Mouse (Mus musculus): ENCODE measurements around the gene Flnc. TPM values are rescaled to one million over a fixed set of nuclear protein-coding genes. Genes with fewer than 3 reads are reported as not detected.

Flnc gene
- polyA plus RNA-seq, 1 experiment from 2014 or later: 3.6 TPM

- Histone ChIP-seq H3K27me3 (ENCODE audit: insufficient read depth, poor library complexity, severe bottlenecking) (peaks cover 13% of the 10 kb centered on the region), H3K27ac (0 out of 2 replicates have a peak overlapping the region, but pooled peaks have one; percentile 2), H3K36me3 (0 out of 2 replicates have a peak, but pooled peaks cover 9% of the 10 kb centered on the region), H3K4me3 (peak overlapping the region; percentile 40), H3K9me3 (no peaks in the 10 kb centered on the region), H3K4me1 (replicated peaks) (peaks cover 7% of the 10 kb centered on the region)
- DNase-seq (ENCODE audit: low spot score): peak; percentile 51
- WGBS: 7% methylated on average over 34 of the region's 34 CpGs
These were observed 30.2 kb upstream of the Flnc start for GRCm38 (mm10) chr6:29402693-29403342.

GRCm38 (mm10) chr6:29406412-29406811, 26.6 kb upstream of the Flnc start:
- H3K27me3 ChIP-seq (ENCODE audit: insufficient read depth, poor library complexity, severe bottlenecking): peaks cover 10% of the 10 kb centered on the region
- H3K4me1 ChIP-seq (replicated peaks): peaks cover 5% of the 10 kb centered on the region; the same call in 1 of the 2 replicates
- H3K4me3 ChIP-seq: no peak overlapping the region
- 87% methylated on average over 6 of the region's 6 CpGs for WGBS
- DNase-seq (ENCODE audit: low spot score): no peak
- H3K27ac ChIP-seq: no peak overlapping the region
- peaks cover 35% of the 10 kb centered on the region for H3K36me3 ChIP-seq
- no peaks in the 10 kb centered on the region for H3K9me3 ChIP-seq

- Histone ChIP-seq H3K36me3 (peaks cover 53% of the 10 kb centered on the region), H3K27ac (no peak overlapping the region), H3K9me3 (no peaks in the 10 kb centered on the region), H3K4me3 (no peak overlapping the region), H3K4me1 (replicated peaks) (no peaks in the 10 kb centered on the region), H3K27me3 (ENCODE audit: insufficient read depth, poor library complexity, severe bottlenecking) (no peaks in the 10 kb centered on the region)
- no peak for DNase-seq (ENCODE audit: low spot score)
- 87% methylated on average over 9 of the region's 9 CpGs for WGBS
These were observed 17.6 kb upstream of the Flnc start for GRCm38 (mm10) chr6:29415446-29415845.

GRCm38 (mm10) chr6:29420596-29420995, 12.5 kb upstream of the Flnc start:
- no peaks in the 10 kb centered on the region for H3K27me3 ChIP-seq (ENCODE audit: insufficient read depth, poor library complexity, severe bottlenecking)
- no peak overlapping the region for H3K27ac ChIP-seq
- no peaks in the 10 kb centered on the region for H3K9me3 ChIP-seq
- WGBS: 93% methylated on average over 2 of the region's 2 CpGs
- no peak overlapping the region for H3K4me3 ChIP-seq
- DNase-seq (ENCODE audit: low spot score): no peak
- no peaks in the 10 kb centered on the region for H3K4me1 ChIP-seq (replicated peaks)
- H3K36me3 ChIP-seq: peaks cover 12% of the 10 kb centered on the region; the same call in 1 of the 2 replicates

- Histone ChIP-seq H3K27ac (no peak overlapping the region), H3K36me3 (no peaks in the 10 kb centered on the region), H3K9me3 (no peaks in the 10 kb centered on the region), H3K4me3 (no peak overlapping the region), H3K27me3 (ENCODE audit: insufficient read depth, poor library complexity, severe bottlenecking) (peaks cover 7% of the 10 kb centered on the region; the same call in 1 of the 2 replicates), H3K4me1 (replicated peaks) (no peaks in the 10 kb centered on the region)
- 88% methylated on average over 8 of the region's 8 CpGs for WGBS
- DNase-seq (ENCODE audit: low spot score): no peak
These were observed 7.9 kb upstream of the Flnc start for GRCm38 (mm10) chr6:29425118-29425517.

- WGBS: 74% methylated on average over 6 of the region's 6 CpGs
These were observed 6.7 kb upstream of the Flnc start for GRCm38 (mm10) chr6:29426331-29426730.

GRCm38 (mm10) chr6:29428171-29428570, 4.9 kb upstream of the Flnc start:
- 56% methylated on average over 4 of the region's 4 CpGs for WGBS

More at GRCm38 (mm10) chr6:29426331-29426730, 6.7 kb upstream of the Flnc start:
- no peaks in the 10 kb centered on the region for H3K9me3 ChIP-seq
- no peaks in the 10 kb centered on the region for H3K36me3 ChIP-seq
- DNase-seq (ENCODE audit: low spot score): no peak
- no peak overlapping the region for H3K27ac ChIP-seq
- H3K4me3 ChIP-seq: no peak overlapping the region
- H3K4me1 ChIP-seq (replicated peaks): peaks cover 6% of the 10 kb centered on the region; the same call in 1 of the 2 replicates
- H3K27me3 ChIP-seq (ENCODE audit: insufficient read depth, poor library complexity, severe bottlenecking): peaks cover 19% of the 10 kb centered on the region

GRCm38 (mm10) chr6:29430681-29431420, 2.2 kb upstream of the Flnc start:
- Histone ChIP-seq H3K36me3 (no peaks in the 10 kb centered on the region), H3K27ac (no peak overlapping the region), H3K27me3 (ENCODE audit: insufficient read depth, poor library complexity, severe bottlenecking) (peaks cover 64% of the 10 kb centered on the region), H3K9me3 (no peaks in the 10 kb centered on the region), H3K4me3 (no peak overlapping the region), H3K4me1 (replicated peaks) (peaks cover 48% of the 10 kb centered on the region)
- DNase-seq (ENCODE audit: low spot score): no peak
- 44% methylated on average over 15 of the region's 15 CpGs for WGBS

More at GRCm38 (mm10) chr6:29428171-29428570, 4.9 kb upstream of the Flnc start:
- Histone ChIP-seq H3K9me3 (no peaks in the 10 kb centered on the region), H3K27ac (no peak overlapping the region), H3K4me3 (no peak overlapping the region), H3K36me3 (no peaks in the 10 kb centered on the region), H3K27me3 (ENCODE audit: insufficient read depth, poor library complexity, severe bottlenecking) (peaks cover 37% of the 10 kb centered on the region), H3K4me1 (replicated peaks) (peaks cover 21% of the 10 kb centered on the region)
- no peak for DNase-seq (ENCODE audit: low spot score)

- Histone ChIP-seq H3K4me3 (no peak overlapping the region), H3K4me1 (replicated peaks) (peaks cover 54% of the 10 kb centered on the region), H3K27ac (no peak overlapping the region), H3K27me3 (ENCODE audit: insufficient read depth, poor library complexity, severe bottlenecking) (peaks cover 69% of the 10 kb centered on the region), H3K9me3 (no peaks in the 10 kb centered on the region), H3K36me3 (no peaks in the 10 kb centered on the region)
- 15% methylated on average over 5 of the region's 5 CpGs for WGBS
- no peak for DNase-seq (ENCODE audit: low spot score)
These were observed 1.6 kb upstream of the Flnc start for GRCm38 (mm10) chr6:29431473-29431872.

- no peaks in the 10 kb centered on the region for H3K9me3 ChIP-seq
- H3K27ac ChIP-seq: no peak overlapping the region
- no peak for DNase-seq (ENCODE audit: low spot score)
- peaks cover 71% of the 10 kb centered on the region for H3K27me3 ChIP-seq (ENCODE audit: insufficient read depth, poor library complexity, severe bottlenecking)
- H3K4me1 ChIP-seq (replicated peaks): peaks cover 61% of the 10 kb centered on the region
- no peak overlapping the region for H3K4me3 ChIP-seq
- H3K36me3 ChIP-seq: no peaks in the 10 kb centered on the region
- 42% methylated on average over 3 of the region's 3 CpGs for WGBS
These were observed 900 bp upstream of the Flnc start for GRCm38 (mm10) chr6:29432156-29432555.

- peak overlapping the region; percentile 59 for H3K4me3 ChIP-seq
- no peaks in the 10 kb centered on the region for H3K9me3 ChIP-seq
- peaks cover 71% of the 10 kb centered on the region for H3K27me3 ChIP-seq (ENCODE audit: insufficient read depth, poor library complexity, severe bottlenecking)
- no peak for DNase-seq (ENCODE audit: low spot score)
- peaks cover 63% of the 10 kb centered on the region for H3K4me1 ChIP-seq (replicated peaks)
- peak overlapping the region; percentile 86 for H3K27ac ChIP-seq
- H3K36me3 ChIP-seq: no peaks in the 10 kb centered on the region
These were observed 399 bp upstream of the Flnc start for GRCm38 (mm10) chr6:29432676-29433037.

GRCm38 (mm10) chr6:29433804-29434795, 1.0 kb downstream of the Flnc start:
- peaks cover 72% of the 10 kb centered on the region for H3K27me3 ChIP-seq (ENCODE audit: insufficient read depth, poor library complexity, severe bottlenecking)
- WGBS: 2% methylated on average over 27 of the region's 27 CpGs
- H3K4me1 ChIP-seq (replicated peaks): peaks cover 65% of the 10 kb centered on the region
- no peaks in the 10 kb centered on the region for H3K9me3 ChIP-seq
- peak overlapping the region; percentile 59 for H3K4me3 ChIP-seq
- H3K27ac ChIP-seq: peak overlapping the region; percentile 86
- peak; percentile 65 for DNase-seq (ENCODE audit: low spot score)
- no peaks in the 10 kb centered on the region for H3K36me3 ChIP-seq

Data from hindbrain, embryonic 10.5 days (tissue).